Mouse (Mus musculus): ENCODE measurements around the gene Cdh23.

Cdh23 gene

DNA sequence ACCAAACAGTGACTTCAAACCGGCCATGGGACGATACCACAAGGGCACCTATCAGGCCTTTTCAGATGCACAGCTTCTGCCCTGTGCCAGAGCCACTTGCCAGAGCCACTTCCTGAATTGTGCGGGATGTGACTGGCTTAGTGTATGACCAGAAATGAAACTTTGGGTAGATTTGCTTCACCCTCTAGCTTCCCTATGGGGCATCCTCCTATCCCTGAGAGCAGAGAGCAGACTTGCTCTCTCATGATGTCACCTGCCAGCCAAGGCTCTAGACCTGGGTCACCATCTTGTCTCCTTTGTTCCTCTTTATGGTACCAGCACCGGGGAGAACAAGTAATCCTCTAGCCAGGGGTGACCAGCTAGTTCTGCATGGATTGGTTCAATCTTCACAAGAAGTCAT, 10.0 kb upstream of the Cdh23 start:
- peak; percentile 29 to 33 for DNase-seq

DNA sequence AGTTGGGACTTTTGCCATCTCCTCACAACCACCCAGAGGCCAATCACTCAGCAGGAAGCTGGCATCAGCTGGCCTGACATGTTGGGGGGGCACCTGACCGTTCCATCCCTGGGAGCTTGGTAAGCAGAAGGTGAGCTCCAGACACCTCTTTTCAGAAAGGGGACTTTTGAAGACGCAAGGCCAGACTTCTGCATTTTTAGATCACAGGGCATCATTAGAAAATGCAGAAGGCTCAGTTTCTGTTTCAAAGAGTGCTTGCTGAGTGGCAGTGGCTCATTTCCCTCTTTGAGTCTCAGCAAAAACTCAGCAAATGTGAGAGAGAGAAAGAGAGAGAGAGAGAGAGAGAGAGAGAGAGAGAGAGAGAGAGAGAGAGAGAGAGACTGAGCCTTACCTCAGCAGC, 8.8 kb upstream of the Cdh23 start:
- peak; percentile 44 to 52 for DNase-seq

DNA sequence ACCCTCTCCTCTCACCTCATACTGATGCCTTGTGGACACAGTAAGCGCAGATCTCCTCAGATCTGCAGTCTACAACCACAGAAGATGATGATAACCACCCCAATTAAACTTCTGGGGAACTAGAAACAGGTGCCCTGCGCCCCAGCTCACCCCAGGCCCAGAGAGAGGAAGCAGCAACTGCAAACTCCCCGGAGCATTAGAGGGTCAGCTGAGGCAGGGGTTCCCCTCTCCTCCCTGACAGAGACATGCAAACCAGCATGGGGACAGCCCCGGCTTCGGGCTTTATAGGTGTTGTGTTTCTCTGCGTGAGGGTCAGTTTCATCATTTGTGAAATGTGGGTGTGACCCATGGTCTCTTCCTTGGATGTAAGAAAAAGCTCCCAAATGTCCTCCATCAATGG, 1.5 kb upstream of the Cdh23 start:
- peak; percentile 57 to 65 for DNase-seq

DNA sequence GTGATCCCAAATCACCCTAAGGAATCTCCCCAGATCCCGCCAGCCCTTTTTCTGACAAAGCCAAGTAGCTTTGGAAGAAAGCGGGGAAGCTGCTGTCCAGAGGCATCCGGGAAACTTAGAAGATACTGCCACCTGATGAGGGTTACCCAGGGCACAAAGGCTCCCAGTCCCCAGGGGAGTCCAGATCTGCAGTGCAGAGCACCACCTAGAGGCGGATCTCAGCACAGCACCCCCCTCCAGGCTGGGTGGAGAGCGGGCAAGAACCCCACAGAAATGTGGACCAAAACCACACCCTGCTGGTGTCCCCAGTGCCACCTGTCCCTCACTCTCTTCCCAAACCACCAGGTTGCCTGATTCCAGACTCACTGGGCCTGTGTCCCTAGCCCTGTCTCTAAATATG, 685 bp upstream of the Cdh23 start:
- DNase-seq = peak; percentile 88 to 89

DNA sequence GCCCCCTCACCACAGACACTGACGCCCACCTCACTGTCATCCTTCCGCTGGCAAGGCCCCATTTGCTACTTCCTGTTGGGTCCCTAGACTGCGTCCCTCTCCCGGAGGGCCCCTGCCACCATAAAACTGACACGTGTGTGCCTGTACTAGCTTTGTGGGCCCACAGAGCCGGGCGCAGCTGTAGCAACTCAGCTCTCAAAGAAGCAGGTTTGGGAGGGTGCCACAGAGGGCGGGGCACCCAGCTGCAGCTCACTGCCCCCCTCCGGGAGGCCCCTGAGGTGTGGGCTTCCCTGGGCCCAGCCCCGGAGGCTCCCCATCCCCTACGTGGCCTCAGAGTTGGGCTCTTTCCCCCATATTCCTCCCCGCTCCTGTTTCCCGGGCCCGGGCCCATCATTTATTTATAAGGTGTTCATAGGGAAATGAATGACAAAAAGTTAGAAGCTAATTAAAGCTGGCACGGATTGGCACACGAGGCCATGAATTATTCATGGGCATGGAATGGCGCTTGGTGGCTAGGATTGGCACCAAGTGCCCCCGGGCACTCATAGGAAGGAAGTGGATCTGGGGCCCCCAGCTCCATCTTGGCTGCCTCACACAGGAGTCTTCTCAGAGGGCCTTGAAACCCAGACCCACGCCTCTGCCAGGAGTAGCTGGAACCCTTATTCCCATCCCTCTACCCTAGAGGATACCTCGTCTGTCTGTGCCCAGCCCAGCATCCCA, 4.5 kb downstream of the Cdh23 start:
- peak; percentile 13 to 26 for DNase-seq

DNA sequence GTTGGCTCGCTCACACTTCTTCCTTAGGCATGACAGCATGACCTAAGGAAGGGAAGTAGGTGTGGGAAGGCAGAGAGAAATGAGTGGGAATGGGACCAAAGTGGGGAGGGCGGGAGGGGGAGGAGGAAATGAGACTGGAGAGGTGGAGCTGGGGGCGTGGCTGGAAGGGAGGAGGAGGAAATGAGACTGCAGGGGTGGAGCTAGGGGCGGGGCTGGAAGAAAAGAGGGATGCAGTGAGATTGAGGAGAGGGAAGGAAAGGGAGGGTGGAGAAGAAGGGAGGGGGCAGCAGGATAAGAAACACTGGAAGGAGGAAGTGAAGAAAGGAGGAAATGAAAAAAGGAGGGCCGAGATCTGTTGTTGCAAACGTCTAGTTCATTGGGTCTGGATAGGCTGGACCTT, 5.3 kb downstream of the Cdh23 start:
- DNase-seq = no peak

DNA sequence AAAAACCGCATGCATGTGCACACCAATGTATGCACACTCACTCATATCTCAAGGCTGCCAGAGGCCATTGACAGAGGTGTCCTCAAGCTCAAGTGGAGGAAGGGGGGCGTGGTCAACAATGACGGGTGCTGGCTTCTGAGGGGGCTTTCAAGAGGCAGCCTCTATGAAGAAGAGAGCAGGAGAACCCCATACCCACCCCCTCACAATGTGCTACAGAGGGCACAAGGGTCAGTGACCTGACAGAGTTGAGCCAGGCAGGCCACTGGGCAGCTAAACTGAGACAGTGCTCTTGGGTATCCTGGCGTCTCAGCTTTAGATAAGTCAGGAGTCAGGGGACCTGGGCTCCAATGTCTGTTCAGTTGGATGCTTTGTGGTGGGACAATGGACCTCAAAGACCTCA, 6.9 kb downstream of the Cdh23 start:
- DNase-seq = no peak

DNA sequence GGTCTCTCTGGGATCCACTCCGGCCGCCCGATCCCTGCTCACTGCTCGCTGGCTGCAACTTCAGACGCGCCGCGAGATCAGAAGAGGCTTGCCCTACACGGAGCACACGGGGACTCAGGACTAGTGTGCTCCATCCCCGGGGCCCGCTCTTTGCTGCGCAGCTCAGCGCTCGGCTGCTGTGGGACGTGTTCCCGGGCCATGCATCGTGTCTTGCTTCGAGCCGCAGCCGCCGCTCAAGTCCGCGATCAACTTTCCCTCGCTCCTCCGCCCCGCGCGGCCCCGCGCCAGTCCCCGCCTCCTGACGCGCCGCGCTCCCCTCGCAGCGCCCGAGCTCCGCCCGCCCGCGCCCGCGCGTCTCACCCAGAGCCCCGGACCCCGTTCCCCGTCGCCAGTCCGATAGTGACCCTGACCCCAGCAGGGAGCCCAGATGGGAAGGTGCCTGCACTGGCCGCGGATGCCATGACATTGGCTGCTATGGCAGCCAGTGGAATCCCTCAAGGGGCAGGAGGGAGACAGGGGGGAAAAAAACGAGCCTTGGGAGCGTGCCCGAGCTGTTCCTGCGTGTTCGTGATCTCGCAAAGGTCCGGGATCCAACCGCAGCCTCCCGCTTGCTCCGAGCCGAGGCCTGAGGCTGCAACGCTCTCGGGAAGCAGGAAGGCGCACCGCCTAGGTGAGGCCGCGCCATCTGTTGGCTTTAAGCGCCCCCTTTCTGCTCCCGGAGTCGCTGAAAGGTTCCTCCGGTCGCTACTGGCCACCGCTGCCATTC, 9.1 kb downstream of the Cdh23 start:
- DNase-seq = peak in 1 of 2 experiments; percentile 33

DNA sequence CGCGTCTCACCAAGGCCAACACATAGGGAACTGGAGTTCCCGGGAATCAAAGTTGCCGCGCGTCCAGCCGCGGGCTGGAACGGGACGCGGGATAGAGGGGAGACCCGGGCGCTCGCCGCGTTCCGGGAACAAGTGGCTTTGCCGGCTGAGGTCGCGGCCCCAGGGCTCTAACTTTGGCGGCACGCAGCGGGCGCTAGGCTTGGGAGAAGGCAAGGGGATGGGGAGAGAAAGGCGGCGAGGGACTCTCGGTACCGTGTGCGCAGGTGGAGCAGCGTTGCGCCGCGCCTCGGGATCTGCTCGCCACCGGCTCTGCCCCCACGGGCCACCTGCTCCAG, 9.7 kb downstream of the Cdh23 start:
- DNase-seq = no peak

DNA sequence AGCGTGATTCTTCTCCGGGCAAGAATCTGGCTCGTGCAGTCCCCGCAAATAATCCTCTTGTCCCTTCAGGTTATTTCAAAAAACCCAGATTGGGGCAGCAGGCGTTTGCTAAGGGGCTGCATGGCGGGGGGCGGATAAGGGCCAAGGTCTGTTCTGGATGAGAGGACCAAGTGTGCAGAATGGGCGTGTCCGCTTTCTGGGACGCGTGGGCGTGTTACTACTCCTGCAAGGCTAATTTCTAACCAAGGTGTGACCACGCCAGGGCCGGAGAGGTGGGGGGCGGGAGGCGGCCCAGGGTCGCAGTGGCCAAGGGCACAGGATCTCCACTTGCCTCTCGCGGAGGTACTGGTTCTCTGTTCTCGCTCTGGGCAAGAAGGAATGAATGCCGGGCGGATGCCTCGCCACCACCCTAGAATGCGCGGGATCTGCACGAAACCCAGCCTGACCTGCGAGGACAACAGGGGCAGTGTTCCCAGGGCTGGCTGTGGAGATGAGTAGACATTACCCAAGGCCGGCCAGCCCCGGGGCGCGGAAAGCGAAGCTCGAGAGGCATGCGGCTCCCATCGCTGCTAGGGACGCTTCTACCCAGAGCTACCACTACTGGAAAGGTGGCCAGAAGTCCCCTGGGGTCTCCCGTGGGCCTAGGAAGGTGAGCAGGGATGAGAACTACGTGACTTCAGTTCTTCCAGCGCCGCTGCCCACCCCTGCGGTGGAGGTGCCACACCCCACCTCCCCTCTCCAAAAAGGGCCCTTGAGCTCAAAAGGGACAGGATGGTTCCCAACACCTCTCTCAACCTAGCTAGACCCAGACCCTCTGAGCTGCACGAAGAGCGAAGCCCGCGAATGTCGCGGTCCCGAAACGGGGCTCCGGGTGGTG, 10.3 kb downstream of the Cdh23 start:
- DNase-seq = no peak

DNA sequence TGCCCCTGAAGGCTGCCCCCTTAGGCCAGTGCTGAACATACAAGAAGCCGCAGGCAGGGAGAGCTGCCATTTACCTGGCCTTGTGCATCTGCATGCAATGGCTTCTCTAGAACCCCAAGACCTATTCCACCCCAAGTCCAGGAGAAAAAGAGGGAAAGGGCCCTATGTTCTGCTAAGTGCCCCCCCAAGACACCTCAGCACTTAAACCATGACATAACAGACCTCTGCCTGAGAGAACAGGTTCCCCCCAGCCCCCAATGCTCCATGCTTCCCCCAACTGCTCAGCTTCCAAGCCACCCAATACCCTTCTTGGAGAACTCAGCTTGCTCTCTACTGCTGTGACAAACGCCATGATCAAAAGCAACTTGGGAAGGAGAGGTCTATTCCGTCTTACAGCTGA, 17.4 kb downstream of the Cdh23 start:
- no peak for DNase-seq

DNA sequence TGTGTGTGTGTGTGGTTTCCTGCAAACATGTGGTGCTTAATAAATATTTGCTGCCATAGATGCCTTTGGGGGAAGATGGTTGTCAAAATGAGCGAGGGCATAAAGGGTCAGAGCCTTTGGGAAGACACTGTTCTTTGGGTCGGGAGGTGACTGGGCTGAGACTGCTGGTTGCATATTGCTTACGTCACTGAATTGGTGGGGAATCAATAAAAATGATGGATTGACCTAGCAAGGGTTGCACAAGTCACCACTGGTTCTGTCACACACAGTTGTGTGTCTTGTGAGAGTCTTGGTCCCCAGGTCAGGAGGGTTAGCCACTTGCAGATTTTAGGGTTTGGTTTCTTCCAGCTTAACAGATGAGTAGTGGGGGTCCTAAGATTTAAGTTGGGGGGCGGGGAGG, 19.0 kb downstream of the Cdh23 start:
- DNase-seq = no peak

DNA sequence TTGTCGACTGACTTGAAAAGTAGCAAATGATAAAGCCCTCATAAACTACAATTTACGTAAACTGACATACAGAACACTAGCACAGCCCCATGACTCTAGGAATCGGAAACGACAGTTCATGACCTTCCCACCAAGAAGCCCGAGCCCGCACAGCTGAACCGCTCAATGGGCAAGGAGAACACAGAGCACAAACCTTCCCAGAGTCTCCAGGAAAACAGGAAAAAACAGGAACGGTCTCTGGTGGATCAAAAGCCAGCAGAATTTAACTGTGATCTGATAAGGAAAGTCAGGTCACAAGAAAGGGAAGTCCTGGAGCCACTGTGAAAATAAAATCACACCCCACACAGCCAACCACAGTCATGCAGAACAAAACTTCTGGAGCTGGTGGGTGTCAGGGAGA, 26.1 kb downstream of the Cdh23 start:
- DNase-seq = no peak

DNA sequence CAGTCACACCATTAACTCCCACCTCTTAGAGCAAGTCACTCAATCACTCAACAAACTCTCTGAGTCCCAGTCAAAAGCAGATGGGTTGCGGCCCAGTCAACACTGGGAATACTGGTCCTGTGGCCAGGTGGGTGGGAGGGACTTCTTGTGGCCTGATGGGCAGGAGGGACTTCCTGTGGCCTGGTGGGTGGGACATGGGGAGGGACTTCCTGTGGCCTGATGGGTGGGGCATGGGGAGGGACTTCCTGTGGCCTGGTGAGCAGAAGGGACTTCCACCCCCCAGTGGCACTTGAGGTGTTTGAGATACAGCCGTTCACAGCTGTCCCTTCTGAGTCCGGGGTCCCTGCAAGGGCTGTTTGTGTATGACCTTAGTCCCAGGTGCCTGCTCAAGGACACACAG, 27.7 kb downstream of the Cdh23 start:
- no peak for DNase-seq

DNA sequence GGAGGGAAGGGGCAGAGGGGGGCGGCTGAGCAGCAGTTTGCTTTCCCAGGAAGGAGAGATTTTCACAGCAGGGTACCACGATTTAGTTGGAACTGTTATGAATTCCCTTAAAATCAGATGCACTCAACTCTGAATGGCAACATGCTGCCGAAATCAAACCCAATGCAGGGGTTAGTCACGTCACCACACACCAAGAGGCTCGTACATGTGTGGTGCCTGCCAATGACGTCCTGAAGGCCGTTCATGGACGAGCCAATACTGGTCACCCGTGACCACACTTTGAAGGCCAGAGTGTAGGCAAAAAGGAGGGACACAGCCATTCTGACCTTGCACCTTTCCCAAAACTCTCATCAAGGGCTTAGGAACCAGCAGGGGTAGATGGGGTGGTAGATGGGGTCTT, 35.3 kb downstream of the Cdh23 start:
- DNase-seq = no peak

DNA sequence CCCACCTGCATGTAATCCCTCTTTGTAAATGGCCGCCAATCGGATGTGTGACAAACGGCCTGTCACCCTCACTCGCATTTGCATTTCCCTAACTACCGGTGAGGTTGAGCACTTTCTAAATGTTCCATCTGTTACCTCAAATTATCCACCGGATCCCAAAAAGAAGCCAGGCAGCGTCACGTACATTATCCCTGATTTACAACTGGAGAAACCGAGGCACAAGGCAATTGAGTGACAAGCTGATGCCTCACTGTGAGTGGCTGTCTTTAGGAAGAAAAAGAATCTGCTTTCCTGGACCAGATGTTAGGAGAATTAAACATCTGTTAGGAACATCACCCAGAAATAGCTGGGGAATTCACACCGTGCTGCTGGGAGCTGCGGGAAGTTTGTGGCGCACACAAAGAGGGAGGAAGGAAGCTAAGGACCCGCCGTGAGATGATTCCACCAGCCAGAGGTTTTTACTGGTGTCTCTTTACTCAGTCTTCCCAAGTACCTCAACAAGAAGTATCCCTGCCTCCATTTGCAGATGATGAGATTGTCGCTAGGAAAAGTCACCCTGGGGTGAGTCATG, 36.8 kb downstream of the Cdh23 start:
- DNase-seq = no peak

DNA sequence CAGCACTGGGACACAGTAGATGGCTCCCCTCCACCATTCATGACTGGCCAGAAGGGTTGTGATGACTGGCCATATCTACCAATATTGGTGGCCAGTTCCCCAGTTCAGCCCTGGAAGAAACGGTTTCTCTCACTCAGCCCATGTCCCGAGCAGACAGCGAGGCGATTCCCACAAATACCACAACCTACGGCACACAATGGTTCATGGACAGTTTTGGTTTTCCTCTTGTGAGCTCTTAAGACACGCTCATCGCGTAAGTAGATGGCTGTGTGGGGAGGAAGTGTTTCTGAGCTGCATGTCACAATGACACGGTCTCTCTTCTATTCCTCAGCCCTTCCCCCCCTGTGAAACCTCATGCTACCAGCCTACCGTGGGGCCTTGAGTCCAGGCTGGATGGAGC, 38.1 kb downstream of the Cdh23 start:
- no peak for DNase-seq

DNA sequence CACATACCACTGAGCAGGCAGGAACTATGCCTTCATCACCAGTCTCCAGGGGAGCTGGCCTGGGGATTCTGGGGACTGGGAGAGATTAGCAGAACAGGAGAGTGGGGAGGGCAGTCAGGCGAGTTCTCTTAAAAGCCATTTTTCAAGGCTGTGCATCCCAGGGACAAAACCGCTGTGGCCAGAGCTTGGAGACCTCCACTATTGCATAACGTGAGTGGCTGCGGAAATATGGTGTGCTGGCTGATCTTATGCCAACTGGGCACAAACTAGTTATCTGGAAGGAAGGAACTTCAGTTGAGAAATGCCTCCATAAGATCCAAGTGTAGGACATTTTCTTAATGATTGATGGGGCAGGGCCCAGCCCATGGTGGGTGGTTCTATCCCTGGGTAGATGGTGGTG, 42.6 kb downstream of the Cdh23 start:
- no peak for DNase-seq

DNA sequence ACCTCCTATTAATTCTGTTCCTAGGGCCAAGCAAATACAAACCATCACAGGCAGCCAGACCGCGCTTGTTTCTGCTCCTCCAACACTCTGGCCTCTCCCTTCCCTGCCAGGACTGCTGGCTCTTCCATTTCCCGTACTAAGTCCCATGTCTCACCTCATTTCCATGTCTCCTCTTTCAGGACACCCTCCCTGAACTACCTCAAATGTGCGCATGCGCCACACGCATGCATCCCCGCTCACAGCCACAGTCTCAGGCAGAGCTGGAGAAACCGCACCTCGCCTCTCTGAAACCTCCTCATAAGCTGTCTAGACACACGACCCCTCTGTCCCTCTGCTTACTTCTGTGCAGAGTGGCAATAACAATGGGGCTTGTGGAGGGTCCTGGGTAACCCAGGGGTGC, 43.2 kb downstream of the Cdh23 start:
- DNase-seq = no peak

DNA sequence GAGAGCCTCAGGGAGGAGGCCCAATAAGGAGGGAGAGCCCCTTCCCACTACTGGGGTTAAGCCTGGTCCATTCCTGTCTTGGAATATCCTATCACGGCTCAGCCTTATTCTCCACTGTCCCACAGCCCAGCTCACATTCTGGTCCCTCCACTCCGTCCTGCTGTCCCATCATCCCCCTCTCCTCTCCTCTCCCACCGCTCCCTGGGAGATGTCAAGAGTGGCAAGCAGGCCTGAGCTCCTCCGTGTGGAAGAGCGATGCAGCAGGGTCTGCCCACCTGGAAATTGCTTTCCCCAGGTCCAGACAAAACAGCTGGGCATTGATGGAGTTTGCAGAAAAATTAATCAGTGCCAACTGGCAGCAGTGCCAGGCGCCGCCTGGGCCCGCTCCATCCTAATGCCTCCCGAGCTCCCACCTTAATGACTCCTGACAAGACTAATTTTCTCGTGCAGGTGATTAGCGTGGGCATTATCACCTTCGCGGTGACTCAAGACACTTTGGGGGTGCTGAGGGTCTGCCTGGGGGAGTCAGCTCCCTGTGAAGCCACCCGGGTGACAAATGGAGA, 52.1 kb downstream of the Cdh23 start:
- no peak for DNase-seq

DNA sequence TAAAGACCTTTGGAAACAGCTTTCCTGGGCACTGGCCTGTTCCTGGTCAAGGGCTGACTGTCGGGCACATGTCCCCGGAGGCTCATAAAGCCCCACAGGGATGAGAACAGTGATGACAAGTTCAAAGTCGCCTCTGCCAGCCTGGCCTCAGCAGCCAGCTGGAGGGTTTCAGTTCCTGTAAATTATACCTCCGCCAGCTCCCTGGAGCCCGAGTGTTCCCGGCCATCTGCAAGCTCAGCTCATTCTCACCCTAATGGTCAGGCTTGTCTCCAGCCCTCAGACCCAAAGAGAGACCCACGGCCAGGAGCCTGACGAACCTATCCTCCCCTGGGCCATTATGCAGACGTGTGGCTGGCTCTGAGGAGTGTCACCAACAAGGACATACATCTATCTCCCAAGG, 57.0 kb downstream of the Cdh23 start:
- peak; percentile 12 to 23 for DNase-seq

DNA sequence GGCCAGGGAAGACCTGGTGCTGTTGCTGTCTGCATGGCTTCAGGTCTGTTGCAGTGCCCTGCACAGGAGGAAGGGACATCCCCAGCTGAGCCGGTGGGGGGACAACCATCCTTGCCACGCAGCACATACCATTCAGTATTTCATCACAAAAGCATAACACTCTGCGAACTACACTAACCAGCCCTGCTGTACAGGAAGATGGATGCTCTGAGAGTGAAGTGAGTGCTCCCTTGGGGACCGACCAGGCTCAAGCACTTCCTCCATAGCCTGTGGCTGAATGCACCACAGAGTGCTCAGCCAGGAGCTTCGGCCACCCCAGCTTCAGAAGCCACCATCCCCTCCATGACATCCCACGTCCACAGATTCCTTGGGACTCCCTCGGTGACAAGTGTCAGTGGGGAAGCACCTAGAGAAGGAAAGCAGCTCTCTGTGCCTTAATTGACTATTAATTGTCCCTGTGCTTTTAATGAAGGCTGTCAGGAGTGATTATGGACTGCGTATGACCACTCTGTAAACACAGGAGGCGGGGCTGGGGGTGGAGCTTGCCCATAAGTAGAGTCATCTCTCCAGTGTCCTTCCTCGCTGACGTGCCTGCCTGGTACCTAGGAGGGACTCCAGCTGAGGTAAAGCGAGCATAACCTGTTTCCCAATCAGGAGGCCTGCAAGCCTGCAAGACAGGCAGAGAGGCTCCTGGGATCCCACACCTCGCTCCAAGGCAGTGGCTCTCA, 60.6 kb downstream of the Cdh23 start:
- DNase-seq = peak; percentile 31 to 34
